Mouse (Mus musculus): Measurements from ENCODE around the gene Lrrc9. TPM values are rescaled to one million over a fixed set of nuclear protein-coding genes. Genes with fewer than 3 reads are reported as not detected.

Lrrc9 gene
- polyA plus RNA-seq, 1 experiment, result 3.1 TPM

- DNase-seq (ENCODE audit: low read depth), result peak; percentile 84
- no peak for TF ChIP-seq POLR2A (IDR thresholded peaks at IDR 0.05; ENCODE audit: borderline replicate concordance, extremely low read depth, insufficient read depth, insufficient read length, poor library complexity, severe bottlenecking)
- peak; percentile 79; the same call in 1 of the 2 replicates for TF ChIP-seq CTCF (IDR thresholded peaks at IDR 0.05; ENCODE audit: borderline replicate concordance, extremely low read depth, insufficient read depth, insufficient read length)
Observed at GRCm38 (mm10) chr12:72520645-72521044, 79.0 kb downstream of the Lrrc9 start.

GRCm38 (mm10) chr12:72525588-72525987 lies 83.9 kb downstream of the Lrrc9 start:
- DNase-seq (ENCODE audit: low read depth), result no peak
- no peak for TF ChIP-seq CTCF (IDR thresholded peaks at IDR 0.05; ENCODE audit: borderline replicate concordance, extremely low read depth, insufficient read depth, insufficient read length)
- TF ChIP-seq POLR2A (IDR thresholded peaks at IDR 0.05; ENCODE audit: borderline replicate concordance, extremely low read depth, insufficient read depth, insufficient read length, poor library complexity, severe bottlenecking), result no peak

GRCm38 (mm10) chr12:72532303-72532702 lies 90.6 kb downstream of the Lrrc9 start:
- DNase-seq (ENCODE audit: low read depth), result no peak
- TF ChIP-seq POLR2A (IDR thresholded peaks at IDR 0.05; ENCODE audit: borderline replicate concordance, extremely low read depth, insufficient read depth, insufficient read length, poor library complexity, severe bottlenecking) (no peak), CTCF (IDR thresholded peaks at IDR 0.05; ENCODE audit: borderline replicate concordance, extremely low read depth, insufficient read depth, insufficient read length) (no peak)

- no peak for TF ChIP-seq CTCF (IDR thresholded peaks at IDR 0.05; ENCODE audit: borderline replicate concordance, extremely low read depth, insufficient read depth, insufficient read length)
- TF ChIP-seq POLR2A (IDR thresholded peaks at IDR 0.05; ENCODE audit: borderline replicate concordance, extremely low read depth, insufficient read depth, insufficient read length, poor library complexity, severe bottlenecking), result no peak
- DNase-seq (ENCODE audit: low read depth), result no peak
Observed at GRCm38 (mm10) chr12:72533986-72534385, 92.3 kb downstream of the Lrrc9 start.

GRCm38 (mm10) chr12:72535599-72535998 lies 93.9 kb downstream of the Lrrc9 start:
- no peak for DNase-seq (ENCODE audit: low read depth)
- TF ChIP-seq POLR2A (IDR thresholded peaks at IDR 0.05; ENCODE audit: borderline replicate concordance, extremely low read depth, insufficient read depth, insufficient read length, poor library complexity, severe bottlenecking), result no peak
- TF ChIP-seq CTCF (IDR thresholded peaks at IDR 0.05; ENCODE audit: borderline replicate concordance, extremely low read depth, insufficient read depth, insufficient read length), result no peak

GRCm38 (mm10) chr12:72536021-72536597 lies 94.4 kb downstream of the Lrrc9 start, which contains the start of gene Pcnx4:
Pcnx4 (plus strand) TSS chr12:72536383.
- TF ChIP-seq CTCF (IDR thresholded peaks at IDR 0.05; ENCODE audit: borderline replicate concordance, extremely low read depth, insufficient read depth, insufficient read length) (no peak), POLR2A (IDR thresholded peaks at IDR 0.05; ENCODE audit: borderline replicate concordance, extremely low read depth, insufficient read depth, insufficient read length, poor library complexity, severe bottlenecking) (peak; percentile 49; the same call in 1 of the 2 replicates)
- DNase-seq (ENCODE audit: low read depth), result peak; percentile 98

- DNase-seq (ENCODE audit: low read depth), result no peak
- TF ChIP-seq POLR2A (IDR thresholded peaks at IDR 0.05; ENCODE audit: borderline replicate concordance, extremely low read depth, insufficient read depth, insufficient read length, poor library complexity, severe bottlenecking), result no peak
- TF ChIP-seq CTCF (IDR thresholded peaks at IDR 0.05; ENCODE audit: borderline replicate concordance, extremely low read depth, insufficient read depth, insufficient read length), result no peak
Observed at GRCm38 (mm10) chr12:72538571-72538970, 96.9 kb downstream of the Lrrc9 start.

- TF ChIP-seq POLR2A (IDR thresholded peaks at IDR 0.05; ENCODE audit: borderline replicate concordance, extremely low read depth, insufficient read depth, insufficient read length, poor library complexity, severe bottlenecking) (no peak), CTCF (IDR thresholded peaks at IDR 0.05; ENCODE audit: borderline replicate concordance, extremely low read depth, insufficient read depth, insufficient read length) (no peak)
- DNase-seq (ENCODE audit: low read depth), result peak; percentile 2
Observed at GRCm38 (mm10) chr12:72554347-72554746, 112.7 kb downstream of the Lrrc9 start.

GRCm38 (mm10) chr12:72564281-72564795 lies 122.7 kb downstream of the Lrrc9 start:
- TF ChIP-seq CTCF (IDR thresholded peaks at IDR 0.05; ENCODE audit: borderline replicate concordance, extremely low read depth, insufficient read depth, insufficient read length), result no peak
- TF ChIP-seq POLR2A (IDR thresholded peaks at IDR 0.05; ENCODE audit: borderline replicate concordance, extremely low read depth, insufficient read depth, insufficient read length, poor library complexity, severe bottlenecking), result no peak
- no peak for DNase-seq (ENCODE audit: low read depth)

Other genes starting within 250 kb of the Lrrc9 start
- gene Rtn1, start 32.8 kb upstream of the Lrrc9 start, polyA plus RNA-seq (2012; rRNA removed), result 1,399 and 1,649 TPM in 2 replicates
- 15.7 and 17.7 TPM in 2 replicates for gene Pcnx4, start 94.5 kb downstream of the Lrrc9 start, polyA plus RNA-seq (2012; rRNA removed)
- not detected in 2 replicates for gene Gm4756, start 207.8 kb downstream of the Lrrc9 start, polyA plus RNA-seq (2012; rRNA removed)
- 6.0 and 6.8 TPM in 2 replicates for gene Dhrs7, start 223.0 kb downstream of the Lrrc9 start, polyA plus RNA-seq (2012; rRNA removed)

Data from brain, embryonic 14.5 days (tissue).